Mouse (Mus musculus): ENCODE measurements around the gene Pla2g4e. TPM values are rescaled to one million over a fixed set of nuclear protein-coding genes. Genes with fewer than 3 reads are reported as not detected.

The Pla2g4e gene
- total RNA-seq, 2 experiments from 2014 or later, result 3.6 to 4.0 TPM

DNA sequence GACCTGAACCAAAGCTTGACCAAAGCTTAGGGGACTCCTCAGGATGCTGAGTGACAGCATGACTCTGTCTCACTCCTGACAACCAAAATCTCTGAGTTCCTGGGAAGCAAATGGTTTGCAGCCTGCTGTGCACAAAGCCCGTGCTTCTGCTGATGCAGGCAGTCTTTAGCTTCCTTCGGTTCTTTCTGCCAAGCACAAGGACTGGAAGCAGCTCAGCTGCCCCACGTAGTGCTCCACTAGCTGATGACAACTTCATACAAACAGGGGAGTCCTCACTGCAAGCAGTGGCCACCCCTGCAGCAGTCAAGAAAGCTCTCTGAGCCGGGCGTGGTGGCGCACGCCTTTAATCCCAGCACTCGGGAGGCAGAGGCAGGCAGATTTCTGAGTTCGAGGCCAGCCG, 79.7 kb downstream of the Pla2g4e start:
- intact Hi-C loops (cut with DNase I), result no loop called here
- DNase-seq (ENCODE audit: low spot score), result no peak

DNA sequence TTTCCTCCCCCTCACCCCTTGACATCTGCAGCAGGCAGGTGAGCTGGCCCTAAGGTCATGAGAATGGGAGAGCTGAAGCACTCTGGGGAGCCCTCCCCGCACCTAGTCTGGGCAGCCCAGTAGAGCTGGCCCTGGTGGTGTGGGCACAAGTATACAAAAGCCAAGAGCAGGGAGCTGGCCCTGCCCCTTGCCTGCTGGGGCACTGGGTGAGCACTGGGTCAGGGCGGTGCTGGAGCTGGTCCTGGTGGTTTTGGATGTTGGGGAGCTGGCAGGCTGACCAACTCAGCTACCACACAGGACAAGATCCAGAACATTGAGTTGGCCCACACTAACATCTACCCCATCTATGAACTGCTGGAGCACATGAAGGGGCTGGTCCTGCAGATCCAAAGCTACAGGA, 85.7 kb downstream of the Pla2g4e start:
- intact Hi-C loops (cut with DNase I), result no loop called here
- DNase-seq (ENCODE audit: low spot score), result no peak

DNA sequence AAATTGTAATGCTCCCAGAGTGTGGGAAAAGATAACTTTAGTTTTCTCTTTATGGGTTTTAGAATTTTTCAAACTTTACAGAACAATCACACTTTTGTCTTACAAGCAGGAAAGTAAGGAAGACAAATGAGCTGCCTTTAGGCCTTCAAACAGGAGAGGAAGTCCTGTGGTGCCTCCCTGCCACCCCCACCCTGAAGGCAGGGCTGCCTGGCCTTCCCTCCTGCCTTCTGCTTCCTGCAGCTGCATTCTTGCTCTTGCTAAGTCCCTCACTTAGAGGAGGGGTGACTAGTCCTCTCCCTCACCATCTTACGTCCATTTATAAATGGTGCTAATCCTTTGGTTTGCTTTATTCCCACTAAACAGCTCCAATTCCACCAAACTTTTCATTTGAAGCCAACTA, 86.3 kb downstream of the Pla2g4e start:
- intact Hi-C loops (cut with DNase I), result no loop called here
- no peak for DNase-seq (ENCODE audit: low spot score)

DNA sequence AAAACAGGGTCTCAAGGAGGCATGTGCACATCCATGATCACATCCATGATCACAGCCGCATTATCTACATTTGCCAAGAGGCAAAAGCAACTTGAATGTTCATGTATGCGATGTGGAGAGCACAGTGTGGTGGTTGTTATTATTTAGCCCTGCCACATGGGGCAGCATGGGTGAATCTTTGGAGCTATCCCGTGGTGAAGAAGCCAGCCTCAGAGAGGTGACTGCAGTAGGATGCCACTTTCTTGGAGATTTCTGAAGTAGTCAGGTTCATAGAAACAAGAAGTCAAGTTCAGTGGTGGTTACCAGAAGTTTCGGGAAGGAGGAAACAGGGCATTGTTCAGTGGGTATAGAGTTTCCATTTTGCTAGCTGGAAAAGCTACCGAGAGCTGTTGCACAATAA, 87.1 kb downstream of the Pla2g4e start:
- intact Hi-C loops (cut with DNase I), result no loop called here
- no peak for DNase-seq (ENCODE audit: low spot score)

DNA sequence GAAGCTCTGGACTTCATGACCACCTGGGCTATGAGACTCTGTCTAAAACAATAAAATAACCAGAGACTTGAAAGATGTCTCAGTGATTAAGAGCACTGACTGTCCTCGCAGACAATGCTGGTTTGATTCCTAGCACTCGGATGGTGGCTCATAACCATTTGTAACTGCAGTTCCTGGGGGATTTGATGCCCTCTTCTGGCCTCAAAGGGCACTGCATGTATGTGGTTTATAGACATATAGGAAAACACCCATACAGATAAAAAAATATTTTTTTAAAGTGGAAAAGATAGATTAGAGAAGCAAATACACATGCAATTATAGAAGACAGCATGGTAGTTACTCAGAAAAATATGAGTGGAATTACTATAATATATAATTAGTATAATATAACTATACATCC, 87.5 kb downstream of the Pla2g4e start:
- intact Hi-C loops (cut with DNase I), result loop anchor here (2.0 kb wide), 1 partner anchor 63 kb away; no protein-coding TSS in a partner anchor
- no peak for DNase-seq (ENCODE audit: low spot score)

DNA sequence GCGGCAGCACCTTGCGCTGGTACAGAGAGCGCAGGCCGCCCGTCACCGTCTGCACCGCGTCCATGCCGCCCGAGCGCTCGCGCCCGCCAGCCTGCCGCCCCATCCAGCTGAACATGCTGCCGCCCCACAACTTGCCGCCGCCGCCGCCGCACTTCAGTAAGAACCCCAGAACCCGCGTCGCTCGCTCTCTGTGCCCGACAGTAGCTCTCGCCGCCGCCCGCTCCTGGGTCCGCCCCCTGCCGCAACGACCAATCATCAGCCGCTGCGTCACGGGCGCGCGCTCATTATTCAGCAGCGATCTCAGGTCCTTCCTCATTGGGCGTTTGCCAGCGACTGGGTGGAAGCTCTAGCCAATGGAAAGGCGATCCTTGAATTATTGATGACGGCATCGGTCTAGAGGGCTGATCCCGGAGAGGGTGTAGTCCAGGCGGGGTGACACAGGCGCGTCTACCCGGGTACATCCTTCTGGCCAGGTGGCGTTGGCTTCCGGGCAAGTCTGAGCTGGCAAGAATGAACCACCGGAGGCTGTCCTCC, 90.7 kb downstream of the Pla2g4e start, which contains the start of gene Ehd4:
Gene Ehd4 (minus strand): TSS at position 246 of the 534 bp plus-strand sequence.
- intact Hi-C loops (cut with DNase I), result no loop called here
- peak; percentile 98 for DNase-seq (ENCODE audit: low spot score)

DNA sequence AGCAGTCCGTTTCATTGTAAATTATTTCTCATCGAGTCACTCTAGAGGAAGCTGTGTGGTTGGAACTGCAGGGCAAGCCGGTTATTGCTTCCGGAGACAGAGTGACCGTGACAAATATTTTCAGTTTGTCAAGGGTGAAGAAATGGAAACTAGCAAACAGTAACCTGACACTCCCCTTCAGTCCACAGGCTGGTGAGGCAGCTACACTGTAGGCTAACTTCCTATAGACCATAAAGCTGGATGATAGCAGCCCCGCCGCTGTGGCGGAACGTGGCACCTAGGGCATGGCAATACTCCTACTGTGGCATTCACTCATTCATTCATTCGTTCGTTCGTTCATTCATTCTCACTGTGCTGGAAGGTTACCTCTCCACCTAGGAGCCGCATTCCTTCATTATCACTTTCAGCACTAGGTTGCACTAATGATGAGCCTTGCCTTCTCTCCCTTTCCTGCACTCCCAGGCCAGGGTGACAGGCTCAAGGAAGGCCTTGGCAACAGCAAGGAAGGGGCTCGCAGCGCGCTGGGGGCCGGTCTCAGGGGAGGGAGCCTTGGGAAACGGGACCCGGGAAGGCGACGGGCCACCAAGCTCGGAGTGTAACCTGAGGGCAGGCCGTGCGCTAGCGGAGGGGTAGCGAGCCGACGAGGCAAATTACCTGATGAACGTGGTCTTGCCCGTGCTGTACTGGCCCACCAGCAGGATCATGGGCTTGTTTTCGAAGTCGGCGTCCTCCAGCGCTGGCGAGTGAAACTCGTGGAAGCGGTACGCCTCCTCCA, 91.4 kb downstream of the Pla2g4e start:
- no peak for DNase-seq (ENCODE audit: low spot score)

DNA sequence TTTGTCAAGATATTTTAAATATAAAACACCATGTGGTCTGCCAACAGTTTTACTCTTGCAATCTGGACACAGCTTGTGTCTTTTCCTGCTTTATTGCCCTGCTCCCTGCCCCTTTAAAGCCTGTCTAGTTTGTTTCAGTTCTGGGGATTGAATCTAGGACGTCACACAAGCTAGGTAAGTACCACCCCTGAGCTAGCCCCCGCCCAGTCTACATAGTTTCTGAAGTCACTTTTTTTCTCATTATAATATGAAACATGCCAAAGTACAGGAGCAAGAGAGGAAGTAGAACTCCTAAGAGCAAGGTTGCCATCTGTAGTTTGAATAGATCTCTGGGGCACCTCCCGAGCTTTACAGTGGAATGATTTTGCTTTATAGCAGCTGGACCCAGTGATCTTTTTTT, 94.6 kb downstream of the Pla2g4e start:
- intact Hi-C loops (cut with DNase I), result no loop called here
- DNase-seq (ENCODE audit: low spot score), result no peak

More for the DNA sequence above, 91.4 kb downstream of the Pla2g4e start:
- intact Hi-C loops (cut with DNase I), result no loop called here

DNA sequence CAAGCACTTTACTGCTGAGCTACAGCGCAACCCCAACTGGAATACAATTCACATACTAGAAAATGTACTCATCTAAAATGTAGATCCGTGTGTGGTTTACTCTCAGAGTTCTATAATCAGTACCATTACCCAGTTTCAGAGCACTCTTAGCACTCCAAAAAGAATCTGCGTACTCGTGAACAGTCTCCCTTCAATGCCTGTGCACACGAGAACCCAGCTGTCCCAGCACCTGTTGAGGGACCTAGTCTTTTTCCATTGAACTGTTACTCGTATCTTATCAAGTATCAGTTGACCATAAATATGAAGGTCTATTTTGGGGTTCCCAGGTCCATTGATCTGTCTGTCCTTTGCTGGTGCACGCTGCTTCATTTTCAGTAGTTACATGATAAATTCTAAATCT, 95.5 kb downstream of the Pla2g4e start:
- intact Hi-C loops (cut with DNase I), result no loop called here
- DNase-seq (ENCODE audit: low spot score), result no peak

DNA sequence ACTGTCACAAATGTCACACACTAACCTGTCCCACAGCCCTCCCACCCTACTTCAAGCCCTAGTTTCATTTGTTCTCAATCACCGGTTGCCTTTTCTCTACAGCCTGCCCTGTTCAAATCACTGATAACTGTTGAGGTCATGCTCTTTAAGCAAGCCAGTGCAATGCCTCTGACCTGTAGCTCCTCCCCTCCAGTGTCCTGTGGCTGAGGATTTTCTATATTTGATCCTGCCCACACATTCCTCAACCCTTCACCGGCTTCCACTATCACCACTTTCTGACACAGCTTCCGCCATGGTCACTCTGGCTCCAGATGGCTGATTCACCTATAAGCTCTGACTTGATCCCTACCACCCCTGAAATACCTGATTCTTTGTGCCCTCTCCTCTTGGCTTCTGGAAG, 97.1 kb downstream of the Pla2g4e start:
- intact Hi-C loops (cut with DNase I), result no loop called here
- DNase-seq (ENCODE audit: low spot score), result no peak

DNA sequence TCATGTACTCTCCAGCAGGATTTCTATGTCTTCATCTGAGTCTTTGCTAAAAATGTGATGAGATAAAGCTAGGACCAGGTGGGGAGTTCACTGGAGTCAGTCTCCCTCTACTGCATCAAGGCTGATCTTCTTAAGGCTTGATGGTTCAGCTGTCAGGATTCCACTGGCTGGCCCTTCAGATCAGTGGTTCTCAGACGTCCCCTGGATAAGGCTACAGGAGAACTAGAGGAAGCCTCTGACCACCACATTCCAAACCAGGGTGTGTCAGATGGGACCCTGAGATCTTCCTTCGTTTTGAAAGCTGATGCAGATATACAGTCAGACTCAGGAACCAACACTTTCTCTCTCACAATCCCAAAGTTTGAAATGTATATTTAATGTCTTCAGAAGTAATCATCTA, 97.8 kb downstream of the Pla2g4e start:
- intact Hi-C loops (cut with DNase I), result no loop called here
- DNase-seq (ENCODE audit: low spot score), result no peak

DNA sequence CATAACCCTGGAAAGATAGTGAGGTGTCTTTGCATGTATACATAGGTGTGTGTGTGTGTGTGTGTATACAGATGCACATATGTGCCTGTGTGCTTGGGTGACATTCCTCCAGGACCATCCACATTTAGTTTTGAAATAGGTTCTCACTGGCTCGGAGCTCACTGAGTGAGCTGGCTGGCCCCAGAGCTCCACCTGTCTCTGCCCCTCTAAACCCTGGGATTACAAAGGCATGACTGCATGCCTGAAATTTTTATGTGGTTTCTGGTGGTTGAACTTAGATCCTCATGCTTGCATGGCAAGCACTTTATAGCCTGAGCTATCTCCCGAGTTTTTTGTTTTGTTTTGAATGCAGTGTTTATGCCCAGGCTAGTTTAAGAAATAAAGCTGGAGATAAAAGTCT, 98.6 kb downstream of the Pla2g4e start:
- intact Hi-C loops (cut with DNase I), result no loop called here

DNA sequence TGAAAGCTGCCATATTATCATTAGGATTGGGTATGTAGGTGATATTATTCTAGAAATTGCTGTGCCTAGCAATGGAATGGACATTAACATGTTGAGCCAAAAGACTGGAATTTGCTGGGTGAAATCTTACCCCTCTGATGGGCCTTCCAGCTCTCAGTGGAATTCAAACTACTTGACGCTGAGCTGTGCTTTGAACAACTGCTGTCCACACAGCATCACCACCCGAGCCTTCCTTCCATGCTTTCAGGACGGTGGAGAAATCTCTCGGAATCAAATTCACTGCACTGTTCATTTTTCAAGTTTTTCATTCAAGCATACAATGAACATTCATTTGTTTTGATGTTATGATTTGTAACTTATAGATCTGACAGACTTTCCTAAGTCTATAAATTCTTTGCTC, 100.7 kb downstream of the Pla2g4e start:
- intact Hi-C loops (cut with DNase I), result no loop called here
- no peak for DNase-seq (ENCODE audit: low spot score)

More for the DNA sequence above, 98.6 kb downstream of the Pla2g4e start:
- no peak for DNase-seq (ENCODE audit: low spot score)

DNA sequence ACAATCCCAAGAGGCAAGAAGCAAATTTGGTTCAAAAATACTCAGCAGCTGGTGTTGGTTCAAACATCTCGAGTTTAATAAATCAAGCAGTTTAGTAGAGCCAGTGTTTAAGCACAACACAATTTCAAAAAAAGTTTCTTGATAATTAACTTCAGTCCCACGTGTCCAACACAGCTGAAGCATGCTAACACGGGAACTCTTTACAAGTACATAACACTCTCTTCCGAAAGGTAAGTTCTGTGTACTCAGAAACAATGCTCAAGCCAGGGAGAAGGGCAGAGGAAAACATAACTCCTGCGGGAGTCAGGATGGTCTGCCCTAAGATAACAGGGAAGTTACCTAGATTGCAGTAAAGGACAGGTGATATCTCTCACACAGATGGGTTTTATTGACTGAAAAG, 102.8 kb downstream of the Pla2g4e start:
- no peak for DNase-seq (ENCODE audit: low spot score)
- intact Hi-C loops (cut with DNase I), result no loop called here

DNA sequence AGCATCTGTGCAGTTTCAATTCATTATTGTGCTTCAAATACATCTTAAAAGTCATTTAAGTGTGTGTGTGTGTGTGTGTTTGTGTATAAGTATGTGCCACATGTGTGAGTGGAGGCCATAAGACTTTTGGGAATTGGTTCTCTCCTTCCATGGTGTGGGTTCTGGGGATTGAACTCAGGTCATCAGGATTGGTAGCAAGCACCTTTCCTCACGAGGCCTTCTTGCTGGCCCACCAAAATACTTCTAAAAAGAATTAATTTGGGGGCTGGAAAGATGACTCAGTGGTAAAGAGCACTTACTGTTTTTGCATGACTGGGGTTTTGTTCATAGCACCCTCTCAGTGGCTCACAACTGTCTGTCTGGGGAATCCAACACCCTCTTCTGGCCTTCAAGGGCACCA, 103.5 kb downstream of the Pla2g4e start:
- no peak for DNase-seq (ENCODE audit: low spot score)
- intact Hi-C loops (cut with DNase I), result no loop called here

DNA sequence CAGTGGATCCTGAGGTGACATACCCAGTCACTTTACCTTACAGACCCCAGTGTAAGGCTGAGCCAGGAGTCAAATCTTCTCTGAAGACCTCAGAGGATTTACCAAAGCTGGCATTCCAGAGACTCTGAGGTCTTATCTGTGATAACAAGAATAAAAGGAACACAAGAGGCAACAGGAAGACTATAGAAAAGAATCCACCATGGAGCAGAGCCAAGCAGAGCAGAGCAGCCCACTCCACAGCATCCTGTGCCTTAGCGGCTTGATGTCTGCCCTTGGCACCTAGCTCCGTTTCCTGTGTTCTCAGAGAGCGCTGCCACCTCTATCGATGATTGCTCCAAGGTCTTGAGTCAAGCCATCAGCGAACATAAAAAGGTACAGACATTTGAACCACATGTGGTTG, 104.8 kb downstream of the Pla2g4e start:
- no peak for DNase-seq (ENCODE audit: low spot score)
- intact Hi-C loops (cut with DNase I), result no loop called here

DNA sequence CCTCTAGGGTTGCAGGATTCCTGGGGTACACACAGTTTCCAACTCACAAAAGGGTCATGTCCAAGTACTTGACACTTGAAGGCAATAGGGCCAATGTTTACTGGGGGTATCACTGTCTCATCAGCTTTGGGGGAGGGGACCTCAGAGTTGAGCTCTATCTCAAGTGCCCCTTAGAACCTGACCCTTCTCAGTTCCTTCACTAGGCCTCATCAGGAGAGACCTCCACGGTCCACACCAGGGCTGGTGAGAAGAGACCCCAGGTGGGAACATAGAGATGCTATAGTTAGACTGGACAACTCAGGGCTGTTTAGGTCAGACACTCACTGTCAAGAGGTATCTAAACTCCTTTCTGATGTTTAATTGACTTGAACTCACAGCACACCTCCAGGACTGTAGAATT, 106.0 kb downstream of the Pla2g4e start:
- intact Hi-C loops (cut with DNase I), result no loop called here
- no peak for DNase-seq (ENCODE audit: low spot score)

DNA sequence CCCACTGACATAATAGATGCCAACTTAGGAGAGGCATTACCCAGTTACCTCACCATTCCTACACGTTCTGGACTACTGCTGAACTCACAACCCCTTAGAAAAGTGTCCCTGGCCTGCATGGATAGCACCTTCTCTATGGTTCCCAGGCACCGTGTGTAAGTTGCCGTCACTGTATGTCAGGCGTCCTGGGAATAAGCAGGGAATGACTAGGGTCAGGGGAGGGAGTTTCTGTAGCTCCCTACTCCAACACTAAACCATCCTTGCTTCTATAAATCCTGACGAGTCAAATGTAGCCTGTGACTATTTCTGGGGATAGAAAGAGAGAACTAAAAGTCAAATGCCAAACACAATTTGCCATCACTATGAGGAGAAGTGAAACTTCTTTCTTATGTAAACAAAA, 107.9 kb downstream of the Pla2g4e start:
- DNase-seq (ENCODE audit: low spot score), result no peak
- intact Hi-C loops (cut with DNase I), result no loop called here

DNA sequence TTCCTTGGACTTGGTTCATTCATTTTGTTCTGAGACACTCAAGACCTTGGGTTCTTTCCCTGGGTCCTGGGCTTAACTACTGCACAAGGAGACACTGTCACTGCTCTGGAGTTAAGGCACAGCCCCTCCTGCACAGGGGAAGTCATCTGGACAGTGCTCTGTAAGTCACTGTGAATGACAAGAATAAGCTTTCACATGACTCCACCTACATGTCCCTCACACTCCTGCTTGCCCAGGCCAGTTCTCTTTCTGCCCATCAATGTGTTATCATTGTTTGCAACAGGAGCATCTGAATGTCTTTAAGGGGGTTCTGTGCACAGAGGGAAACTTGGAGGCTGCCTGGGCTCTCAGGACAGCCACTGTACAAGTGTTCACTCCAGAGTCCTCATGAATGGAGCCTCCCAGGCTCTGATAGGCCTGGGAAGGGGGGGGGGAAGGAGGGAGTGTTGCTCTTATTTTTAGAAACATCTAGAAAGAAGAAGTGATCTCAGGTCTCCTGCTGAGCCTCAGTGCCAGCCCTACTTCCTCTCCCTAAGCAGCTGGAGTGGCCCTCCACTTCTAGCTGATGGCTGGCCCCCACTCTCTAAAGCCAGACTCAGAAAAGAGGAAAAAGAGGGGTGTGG, 110.6 kb downstream of the Pla2g4e start:
- peak; percentile 30 for DNase-seq (ENCODE audit: low spot score)
- intact Hi-C loops (cut with DNase I), result no loop called here

DNA sequence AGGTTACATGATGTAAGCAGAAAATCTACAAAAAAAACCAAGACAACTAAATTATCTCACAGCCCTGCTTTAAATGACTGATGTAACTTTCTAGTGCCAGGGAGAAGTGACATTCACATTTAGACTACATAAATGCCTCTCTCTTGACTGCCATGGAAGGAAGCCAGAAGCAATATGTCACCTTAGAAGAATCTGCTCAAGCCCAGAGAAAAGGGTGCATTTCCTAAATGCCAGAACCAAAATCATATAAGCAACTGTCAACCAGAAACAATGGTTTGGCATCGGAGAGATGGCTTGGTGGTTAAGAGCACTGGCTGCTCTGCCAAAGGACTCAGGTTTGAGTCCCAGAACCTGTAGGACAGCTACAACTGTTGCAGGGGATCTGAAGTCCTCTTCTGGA, 113.3 kb downstream of the Pla2g4e start:
- intact Hi-C loops (cut with DNase I), result no loop called here
- DNase-seq (ENCODE audit: low spot score), result no peak

DNA sequence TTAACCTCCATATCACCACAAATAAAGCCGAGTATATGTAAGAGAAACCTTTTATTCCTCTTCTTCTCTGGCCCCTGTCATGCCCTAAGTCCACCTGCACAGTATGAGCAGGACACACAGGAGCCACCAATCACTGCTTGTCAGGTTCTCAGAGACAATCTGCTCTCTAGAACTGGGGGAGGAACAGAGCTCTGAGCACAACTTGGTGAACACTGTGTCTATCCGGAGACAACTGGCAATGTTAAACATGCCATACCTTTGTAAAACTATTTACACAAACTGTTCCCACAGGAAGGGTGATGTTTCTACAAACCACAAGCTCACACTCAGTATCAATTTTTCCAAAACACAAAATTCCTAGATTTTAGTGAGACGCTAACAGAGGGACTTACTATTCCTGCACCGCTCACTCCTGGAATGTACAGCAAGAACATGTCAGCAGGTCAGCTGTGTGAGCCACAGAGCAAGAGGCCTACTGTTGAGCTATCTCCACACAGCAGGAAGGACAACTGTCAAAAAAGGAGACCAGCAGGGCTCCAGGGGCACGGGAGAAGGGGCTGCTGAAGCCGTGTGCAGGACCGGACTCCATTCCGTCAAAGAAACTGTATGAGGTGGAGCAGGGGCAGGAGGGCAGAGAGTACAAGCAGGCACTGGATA, 115.8 kb downstream of the Pla2g4e start:
- intact Hi-C loops (cut with DNase I), result loop anchor here (2.0 kb wide), 1 partner anchor 27 kb away; no protein-coding TSS in a partner anchor
- no peak for DNase-seq (ENCODE audit: low spot score)

Measured in heart, postnatal 25 days (tissue).